Mouse (Mus musculus) hindbrain, postnatal 0 days (tissue): ENCODE data around the gene Insl6. TPM values are rescaled to one million over a fixed set of nuclear protein-coding genes. Genes with fewer than 3 reads are reported as not detected.

Experiments
- ATAC-seq: fragments of 200-750 bp; cut with Nextera tagmentation; 2 replicates; pipeline ENCODE4 v1.8.0; 2017; ENCODE audit warnings: mild to moderate bottlenecking, moderate TSS enrichment, moderate library complexity
- DNase-seq: peaks from one replicate; pipeline ENCODE4 v3.0.0-alpha.2; 2015; ENCODE audit warnings: low spot score
- H3K27ac ChIP-seq: fragments of 300-500 bp; sonication (generic); 2 replicates; pipeline ENCODE4 v1.5.1; 2014; ENCODE audit warnings: mild to moderate bottlenecking
- H3K27me3 ChIP-seq: fragments of 300-500 bp; sonication (generic); 2 replicates; pipeline ENCODE4 v1.6.1; 2014; ENCODE audit warnings: low read length, mixed read lengths; ENCODE audit not compliant: insufficient read depth
- H3K36me3 ChIP-seq: fragments of 300-500 bp; sonication (generic); 2 replicates; pipeline ENCODE4 v1.6.1; 2014; ENCODE audit warnings: low read length, mixed read lengths; ENCODE audit not compliant: insufficient read depth
- H3K4me1 ChIP-seq: fragments of 300-500 bp; sonication (generic); 2 replicates; pipeline ENCODE4 v1.6.1; 2014; ENCODE audit warnings: antibody characterized with exemption, low read length, mixed read lengths; ENCODE audit not compliant: insufficient read depth
- H3K4me2 ChIP-seq: fragments of 300-500 bp; sonication (generic); 2 replicates; pipeline ENCODE4 v1.6.1; 2014; ENCODE audit warnings: low read depth, mild to moderate bottlenecking, low read length, moderate library complexity, mixed read lengths
- H3K4me3 ChIP-seq: fragments of 300-500 bp; sonication (generic); 2 replicates; pipeline ENCODE4 v1.5.1; 2014; ENCODE audit warnings: low read length
- H3K9ac ChIP-seq: fragments of 300-500 bp; sonication (generic); replicated peaks from 2 replicates; pipeline ENCODE4 v1.6.1; 2014; ENCODE audit warnings: mild to moderate bottlenecking, low read length, moderate library complexity, mixed read lengths
- H3K9me3 ChIP-seq: fragments of 300-500 bp; sonication (generic); 2 replicates; pipeline ENCODE4 v1.6.1; 2016; ENCODE audit warnings: low read length, mixed read lengths
- CTCF ChIP-seq: IDR thresholded peaks from 2 replicates; pipeline ENCODE4 v1.5.1; 2016; ENCODE audit warnings: antibody characterized with exemption, control low read depth, low read depth
- WGBS: fragments of 180-500 bp; shearing (Covaris S2); extraction: QIAGEN DNeasy Blood & Tissue Kit; methylation state at CpG from one replicate; pipeline ENCODE4 v1.1.7; 2014; 5-methylcytosine and 5-hydroxymethylcytosine counted together
- polyA plus RNA-seq: library from polyadenylated mRNA; unstranded; fragments of >200 nt; fragmentation: Nextera tagmentation; extraction: Ambion mirVana; gene quantifications from 2 replicates; pipeline ENCODE4 v1.2.1, GENCODE M21; 2015
- total RNA-seq: library from RNA; depleted of rRNA; stranded (reverse); fragments of >200 nt; gene quantifications from 2 replicates; pipeline ENCODE4 v1.2.3, GENCODE M21; 2014; rRNA removed

Insl6 gene
- total RNA-seq (2.3 TPM in 1 of 2 replicates, not detected in the other), polyA plus RNA-seq (1.8 and 2.6 TPM in 2 replicates)

GRCm38 (mm10) chr19:29325053-29325851, at the start of gene Insl6:
Gene Insl6 (minus strand): TSS chr19:29325356.
- H3K27me3 ChIP-seq: no peaks in the 10 kb centered on the region
- H3K9ac ChIP-seq: no peak within 1 kb of the TSS
- ATAC-seq (peak; percentile 87), DNase-seq (peak; percentile 44)
- 6% methylated on average over 30 of the region's 31 CpGs for WGBS
- peak within 1 kb of the TSS; percentile 69 for H3K4me2 ChIP-seq
- peak within 1 kb of the TSS; percentile 35 for H3K4me3 ChIP-seq
- no peaks in the 10 kb centered on the region for H3K36me3 ChIP-seq
- no peak for TF ChIP-seq CTCF
- H3K27ac ChIP-seq: no peak within 1 kb of the TSS
- H3K9me3 ChIP-seq: no peaks in the 10 kb centered on the region
- no peaks in the 10 kb centered on the region; the same call in 1 of the 2 replicates for H3K4me1 ChIP-seq

GRCm38 (mm10) chr19:29374947-29375346, 49.8 kb upstream of the Insl6 start:
- 92% methylated on average over 9 of the region's 9 CpGs for WGBS
- DNase-seq: no peak
- H3K9me3 ChIP-seq: no peaks in the 10 kb centered on the region
- no peak for ATAC-seq
- H3K36me3 ChIP-seq: no peaks in the 10 kb centered on the region
- no peaks in the 10 kb centered on the region for H3K27me3 ChIP-seq
- no peak overlapping the region for H3K27ac ChIP-seq
- TF ChIP-seq CTCF: no peak
- no peak overlapping the region for H3K4me2 ChIP-seq
- H3K4me1 ChIP-seq: no peaks in the 10 kb centered on the region
- H3K4me3 ChIP-seq: no peak overlapping the region
- no peak overlapping the region for H3K9ac ChIP-seq

GRCm38 (mm10) chr19:29373438-29373837, 48.3 kb upstream of the Insl6 start:
- peak overlapping the region; percentile 33 for H3K9ac ChIP-seq
- no peaks in the 10 kb centered on the region for H3K9me3 ChIP-seq
- no peak overlapping the region for H3K27ac ChIP-seq
- no peak for DNase-seq
- TF ChIP-seq CTCF: no peak
- no peaks in the 10 kb centered on the region for H3K36me3 ChIP-seq
- H3K27me3 ChIP-seq: no peaks in the 10 kb centered on the region
- peak overlapping the region; percentile 46 for H3K4me2 ChIP-seq
- no peak for ATAC-seq
- peak overlapping the region; percentile 15 for H3K4me3 ChIP-seq
- no peaks in the 10 kb centered on the region for H3K4me1 ChIP-seq
- 38% methylated on average over 11 of the region's 11 CpGs for WGBS

GRCm38 (mm10) chr19:29372621-29373020, 47.5 kb upstream of the Insl6 start:
- ATAC-seq (no peak), DNase-seq (no peak)
- no peak for TF ChIP-seq CTCF
- Histone ChIP-seq H3K4me2 (no peak overlapping the region), H3K27me3 (no peaks in the 10 kb centered on the region), H3K27ac (no peak overlapping the region), H3K9me3 (no peaks in the 10 kb centered on the region), H3K9ac (no peak overlapping the region), H3K4me1 (no peaks in the 10 kb centered on the region), H3K4me3 (no peak overlapping the region), H3K36me3 (no peaks in the 10 kb centered on the region)
- WGBS: 89% methylated on average over 3 of the region's 3 CpGs

GRCm38 (mm10) chr19:29372138-29372537, 47.0 kb upstream of the Insl6 start:
- no peaks in the 10 kb centered on the region for H3K9me3 ChIP-seq
- WGBS: 69% methylated on average over 4 of the region's 4 CpGs
- H3K4me3 ChIP-seq: no peak overlapping the region
- no peak for TF ChIP-seq CTCF
- no peaks in the 10 kb centered on the region for H3K36me3 ChIP-seq
- H3K9ac ChIP-seq: no peak overlapping the region
- H3K27ac ChIP-seq: no peak overlapping the region
- H3K4me1 ChIP-seq: no peaks in the 10 kb centered on the region
- ATAC-seq (no peak), DNase-seq (no peak)
- no peaks in the 10 kb centered on the region for H3K27me3 ChIP-seq
- H3K4me2 ChIP-seq: 0 out of 2 replicates have a peak overlapping the region, but pooled peaks have one; percentile 11

- no peak overlapping the region for H3K27ac ChIP-seq
- DNase-seq (no peak), ATAC-seq (no peak)
- H3K4me3 ChIP-seq: no peak overlapping the region
- WGBS: 82% methylated on average over 18 of the region's 18 CpGs
- H3K9me3 ChIP-seq: no peaks in the 10 kb centered on the region
- H3K36me3 ChIP-seq: no peaks in the 10 kb centered on the region
- no peak for TF ChIP-seq CTCF
- peak overlapping the region; percentile 11; the same call in 1 of the 2 replicates for H3K4me2 ChIP-seq
- H3K4me1 ChIP-seq: no peaks in the 10 kb centered on the region
- H3K27me3 ChIP-seq: no peaks in the 10 kb centered on the region
- no peak overlapping the region for H3K9ac ChIP-seq
Measured at GRCm38 (mm10) chr19:29371284-29372081, 46.3 kb upstream of the Insl6 start.
